Mouse (Mus musculus): ENCODE measurements around the gene Mycl. TPM values are rescaled to one million over a fixed set of nuclear protein-coding genes. Genes with fewer than 3 reads are reported as not detected.
"Not testable (repeated sequence)": the region's sequence is repeated elsewhere in the genome, so short reads cannot be mapped to it uniquely, and the experiment has no call there.

The Mycl gene
- polyA plus RNA-seq, 1 experiment, result 95.3 TPM

- TF ChIP-seq CTCF (IDR thresholded peaks at IDR 0.05; ENCODE audit: borderline replicate concordance, extremely low read depth, insufficient read depth, insufficient read length) (no peak), POLR2A (IDR thresholded peaks at IDR 0.05; ENCODE audit: borderline replicate concordance, extremely low read depth, insufficient read depth, insufficient read length, poor library complexity, severe bottlenecking) (no peak)
- no peak for DNase-seq (ENCODE audit: low read depth)
Measured at GRCm38 (mm10) chr4:122981930-122982329, 13.5 kb upstream of the Mycl start.

GRCm38 (mm10) chr4:122982537-122982936, 12.9 kb upstream of the Mycl start:
- DNase-seq (ENCODE audit: low read depth), result no peak
- TF ChIP-seq POLR2A (IDR thresholded peaks at IDR 0.05; ENCODE audit: borderline replicate concordance, extremely low read depth, insufficient read depth, insufficient read length, poor library complexity, severe bottlenecking), result no peak
- no peak for TF ChIP-seq CTCF (IDR thresholded peaks at IDR 0.05; ENCODE audit: borderline replicate concordance, extremely low read depth, insufficient read depth, insufficient read length)

GRCm38 (mm10) chr4:122983486-122984261, 11.8 kb upstream of the Mycl start:
- TF ChIP-seq CTCF (IDR thresholded peaks at IDR 0.05; ENCODE audit: borderline replicate concordance, extremely low read depth, insufficient read depth, insufficient read length) (no peak), POLR2A (IDR thresholded peaks at IDR 0.05; ENCODE audit: borderline replicate concordance, extremely low read depth, insufficient read depth, insufficient read length, poor library complexity, severe bottlenecking) (no peak)
- no peak for DNase-seq (ENCODE audit: low read depth)

- no peak for TF ChIP-seq POLR2A (IDR thresholded peaks at IDR 0.05; ENCODE audit: borderline replicate concordance, extremely low read depth, insufficient read depth, insufficient read length, poor library complexity, severe bottlenecking)
- TF ChIP-seq CTCF (IDR thresholded peaks at IDR 0.05; ENCODE audit: borderline replicate concordance, extremely low read depth, insufficient read depth, insufficient read length), result peak; percentile 81
- DNase-seq (ENCODE audit: low read depth), result peak; percentile 92
Measured at GRCm38 (mm10) chr4:122985110-122985509, 10.3 kb upstream of the Mycl start.

GRCm38 (mm10) chr4:122987421-122987820, 8.0 kb upstream of the Mycl start:
- DNase-seq (ENCODE audit: low read depth), result no peak
- no peak for TF ChIP-seq CTCF (IDR thresholded peaks at IDR 0.05; ENCODE audit: borderline replicate concordance, extremely low read depth, insufficient read depth, insufficient read length)
- TF ChIP-seq POLR2A (IDR thresholded peaks at IDR 0.05; ENCODE audit: borderline replicate concordance, extremely low read depth, insufficient read depth, insufficient read length, poor library complexity, severe bottlenecking), result no peak

- DNase-seq (ENCODE audit: low read depth), result not testable (repeated sequence)
- TF ChIP-seq CTCF (IDR thresholded peaks at IDR 0.05; ENCODE audit: borderline replicate concordance, extremely low read depth, insufficient read depth, insufficient read length), result peak; percentile 27; the same call in 1 of the 2 replicates
Measured at GRCm38 (mm10) chr4:122988004-122988403, 7.4 kb upstream of the Mycl start.

GRCm38 (mm10) chr4:122991177-122991576, 4.3 kb upstream of the Mycl start:
- DNase-seq (ENCODE audit: low read depth), result no peak
- TF ChIP-seq CTCF (IDR thresholded peaks at IDR 0.05; ENCODE audit: borderline replicate concordance, extremely low read depth, insufficient read depth, insufficient read length) (no peak), POLR2A (IDR thresholded peaks at IDR 0.05; ENCODE audit: borderline replicate concordance, extremely low read depth, insufficient read depth, insufficient read length, poor library complexity, severe bottlenecking) (no peak)

GRCm38 (mm10) chr4:122992276-122992675, 3.2 kb upstream of the Mycl start:
- TF ChIP-seq CTCF (IDR thresholded peaks at IDR 0.05; ENCODE audit: borderline replicate concordance, extremely low read depth, insufficient read depth, insufficient read length), result no peak
- TF ChIP-seq POLR2A (IDR thresholded peaks at IDR 0.05; ENCODE audit: borderline replicate concordance, extremely low read depth, insufficient read depth, insufficient read length, poor library complexity, severe bottlenecking), result no peak
- DNase-seq (ENCODE audit: low read depth), result no peak

- TF ChIP-seq POLR2A (IDR thresholded peaks at IDR 0.05; ENCODE audit: borderline replicate concordance, extremely low read depth, insufficient read depth, insufficient read length, poor library complexity, severe bottlenecking) (no peak), CTCF (IDR thresholded peaks at IDR 0.05; ENCODE audit: borderline replicate concordance, extremely low read depth, insufficient read depth, insufficient read length) (no peak)
- no peak for DNase-seq (ENCODE audit: low read depth)
Measured at GRCm38 (mm10) chr4:122996221-122996617, 767 bp downstream of the Mycl start.

GRCm38 (mm10) chr4:122996618-122997381, 1.3 kb downstream of the Mycl start:
- peak; percentile 85 for DNase-seq (ENCODE audit: low read depth)
- TF ChIP-seq CTCF (IDR thresholded peaks at IDR 0.05; ENCODE audit: borderline replicate concordance, extremely low read depth, insufficient read depth, insufficient read length) (0 out of 2 replicates have a peak, but pooled peaks have one; percentile 39), POLR2A (IDR thresholded peaks at IDR 0.05; ENCODE audit: borderline replicate concordance, extremely low read depth, insufficient read depth, insufficient read length, poor library complexity, severe bottlenecking) (no peak)

GRCm38 (mm10) chr4:122998537-122999262, 3.2 kb downstream of the Mycl start:
- no peak for TF ChIP-seq CTCF (IDR thresholded peaks at IDR 0.05; ENCODE audit: borderline replicate concordance, extremely low read depth, insufficient read depth, insufficient read length)
- no peak; the same call in 1 of the 2 replicates for TF ChIP-seq POLR2A (IDR thresholded peaks at IDR 0.05; ENCODE audit: borderline replicate concordance, extremely low read depth, insufficient read depth, insufficient read length, poor library complexity, severe bottlenecking)
- peak; percentile 96 for DNase-seq (ENCODE audit: low read depth)
